Mouse (Mus musculus) embryonic facial prominence, embryonic 10.5 days (tissue): ENCODE data around the gene Tgif1. TPM values are rescaled to one million over a fixed set of nuclear protein-coding genes. Genes with fewer than 3 reads are reported as not detected.

Source experiments
- DNase-seq: peaks from one replicate; pipeline ENCODE4 v3.0.0-alpha.2; 2017; ENCODE audit warnings: low spot score
- H3K27ac ChIP-seq: fragments of 300-500 bp; sonication (generic); replicated peaks from 2 replicates; pipeline ENCODE4 v1.5.1; 2016; ENCODE audit warnings: mild to moderate bottlenecking
- H3K27me3 ChIP-seq: fragments of 300-500 bp; sonication (generic); replicated peaks from 2 replicates; pipeline ENCODE4 v1.6.1; 2016; ENCODE audit warnings: low read depth, mild to moderate bottlenecking; ENCODE audit not compliant: poor library complexity, severe bottlenecking
- H3K36me3 ChIP-seq: fragments of 300-500 bp; sonication (generic); replicated peaks from 2 replicates; pipeline ENCODE4 v1.6.1; 2016; ENCODE audit warnings: mild to moderate bottlenecking, moderate library complexity
- H3K4me1 ChIP-seq: fragments of 300-500 bp; sonication (generic); 2 replicates; pipeline ENCODE4 v1.6.1; 2016
- H3K4me3 ChIP-seq: fragments of 300-500 bp; sonication (generic); 2 replicates; pipeline ENCODE4 v1.5.1; 2016; ENCODE audit warnings: mild to moderate bottlenecking, moderate library complexity
- H3K9me3 ChIP-seq: fragments of 300-500 bp; sonication (generic); 2 replicates; pipeline ENCODE4 v1.6.1; 2016; ENCODE audit warnings: mild to moderate bottlenecking
- WGBS: fragments of 180-500 bp; shearing (Covaris S2); methylation state at CpG from one replicate; pipeline ENCODE4 v1.1.7; 2016; 5-methylcytosine and 5-hydroxymethylcytosine counted together
- polyA plus RNA-seq: library from polyadenylated mRNA; unstranded; fragments of >200 nt; fragmentation: Nextera tagmentation; extraction: Ambion mirVana; gene quantifications from 2 replicates; pipeline ENCODE4 v1.2.1, GENCODE M21; 2016

The Tgif1 gene
- polyA plus RNA-seq, 1 experiment from 2014 or later: 112 TPM

DNA sequence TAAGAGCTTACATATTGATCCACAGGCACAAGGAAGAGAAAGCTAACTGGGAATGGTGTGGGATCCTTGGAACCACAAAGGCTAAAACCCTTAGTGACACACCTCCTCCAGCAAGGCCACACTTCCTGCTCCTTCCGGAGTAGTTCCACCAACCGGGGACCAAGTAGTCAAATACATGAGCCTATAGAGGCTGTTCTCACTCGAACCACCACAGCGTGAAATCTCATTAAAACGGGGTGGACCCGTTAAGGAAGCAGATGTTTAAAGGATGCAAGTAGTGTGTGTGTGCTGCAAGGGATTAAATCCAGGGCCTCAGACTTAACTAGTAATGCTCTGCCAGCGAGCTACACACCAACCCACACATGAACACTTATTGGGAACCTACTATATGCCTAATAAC, 27.8 kb upstream of the Tgif1 start:
- Histone ChIP-seq H3K36me3 (no peaks in the 10 kb centered on the region), H3K4me3 (no peak overlapping the region), H3K4me1 (0 out of 2 replicates have a peak, but pooled peaks cover 4% of the 10 kb centered on the region), H3K27ac (no peak overlapping the region), H3K9me3 (no peaks in the 10 kb centered on the region), H3K27me3 (no peaks in the 10 kb centered on the region)
- no peak for DNase-seq
- 46% methylated on average over 7 of the region's 7 CpGs for WGBS

DNA sequence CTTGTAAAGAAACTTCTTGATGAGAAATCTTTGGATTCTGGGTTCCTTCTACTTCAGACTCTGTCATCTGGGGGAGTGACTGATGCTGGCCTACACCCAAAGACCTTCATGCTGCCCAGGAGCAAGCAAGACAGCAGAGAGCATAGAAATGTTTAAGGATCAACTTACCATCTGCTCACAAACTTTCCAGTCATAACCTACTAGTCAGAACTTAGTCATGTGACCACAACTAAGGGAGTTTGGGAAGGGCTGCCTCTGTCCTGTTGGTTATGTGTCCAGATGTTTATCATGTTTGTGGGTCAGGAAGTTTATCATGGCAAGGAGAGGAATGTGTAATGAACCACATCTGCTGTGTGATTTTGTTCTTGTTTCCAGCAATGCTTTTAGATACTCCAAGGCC, 24.9 kb upstream of the Tgif1 start:
- H3K27ac ChIP-seq: no peak overlapping the region
- no peak for DNase-seq
- peaks cover 9% of the 10 kb centered on the region for H3K4me1 ChIP-seq
- H3K9me3 ChIP-seq: no peaks in the 10 kb centered on the region
- H3K4me3 ChIP-seq: no peak overlapping the region
- no peaks in the 10 kb centered on the region for H3K27me3 ChIP-seq
- H3K36me3 ChIP-seq: no peaks in the 10 kb centered on the region

- peak; percentile 49 for DNase-seq
- Histone ChIP-seq H3K27me3 (no peaks in the 10 kb centered on the region), H3K4me3 (peak overlapping the region; percentile 46), H3K27ac (peak overlapping the region; percentile 84; the same call in 1 of the 2 replicates), H3K36me3 (no peaks in the 10 kb centered on the region), H3K9me3 (no peaks in the 10 kb centered on the region), H3K4me1 (peaks cover 21% of the 10 kb centered on the region)
- WGBS: 52% methylated on average over 7 of the region's 7 CpGs
These were observed 20.4 kb upstream of the Tgif1 start for GRCm38 (mm10) chr17:70873778-70874124.

DNA sequence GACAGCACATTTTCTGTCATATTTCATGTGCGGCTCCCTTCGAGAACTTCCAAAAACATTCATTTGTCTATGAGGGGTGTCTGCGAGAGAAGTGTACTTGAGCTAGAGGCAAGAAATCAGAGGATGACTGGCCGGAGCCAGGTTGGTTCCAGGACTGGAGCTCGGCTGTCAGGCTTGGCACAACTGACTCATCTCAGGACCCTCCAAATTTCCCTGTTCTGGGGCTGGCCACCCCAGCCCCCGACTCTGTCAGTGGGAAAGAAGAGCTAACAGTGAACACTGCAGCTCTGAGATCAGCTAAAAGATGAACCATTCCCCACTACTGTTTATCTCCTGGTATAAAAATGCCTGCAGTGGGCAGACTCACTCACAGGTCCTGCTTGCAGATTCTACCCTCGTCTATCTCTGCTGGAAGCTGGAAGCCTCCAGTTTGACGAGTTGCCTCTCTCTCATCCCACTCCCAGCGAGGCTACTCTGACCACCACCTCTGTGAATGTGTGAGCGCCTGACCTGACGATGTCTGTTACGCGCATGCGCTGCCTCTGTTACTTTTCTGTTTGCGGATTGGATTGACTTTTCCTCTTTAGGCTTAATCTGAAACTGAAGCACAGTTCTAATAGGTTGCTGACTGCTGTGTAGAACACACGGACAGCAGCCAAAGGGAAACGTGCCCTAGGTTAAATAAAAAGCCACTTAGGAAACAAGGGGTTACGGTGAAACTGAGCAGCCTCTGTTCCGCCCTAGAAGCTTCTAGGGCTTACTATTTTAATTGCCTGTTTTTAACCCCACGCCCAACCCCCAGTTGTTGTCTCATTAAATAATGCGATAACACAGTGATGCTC, 19.8 kb upstream of the Tgif1 start:
- peak overlapping the region; percentile 84 for H3K27ac ChIP-seq
- no peaks in the 10 kb centered on the region for H3K27me3 ChIP-seq
- WGBS: 20% methylated on average over 21 of the region's 21 CpGs
- H3K4me3 ChIP-seq: peak overlapping the region; percentile 46
- DNase-seq: peak; percentile 75
- peaks cover 21% of the 10 kb centered on the region for H3K4me1 ChIP-seq
- no peaks in the 10 kb centered on the region for H3K36me3 ChIP-seq
- H3K9me3 ChIP-seq: no peaks in the 10 kb centered on the region

DNA sequence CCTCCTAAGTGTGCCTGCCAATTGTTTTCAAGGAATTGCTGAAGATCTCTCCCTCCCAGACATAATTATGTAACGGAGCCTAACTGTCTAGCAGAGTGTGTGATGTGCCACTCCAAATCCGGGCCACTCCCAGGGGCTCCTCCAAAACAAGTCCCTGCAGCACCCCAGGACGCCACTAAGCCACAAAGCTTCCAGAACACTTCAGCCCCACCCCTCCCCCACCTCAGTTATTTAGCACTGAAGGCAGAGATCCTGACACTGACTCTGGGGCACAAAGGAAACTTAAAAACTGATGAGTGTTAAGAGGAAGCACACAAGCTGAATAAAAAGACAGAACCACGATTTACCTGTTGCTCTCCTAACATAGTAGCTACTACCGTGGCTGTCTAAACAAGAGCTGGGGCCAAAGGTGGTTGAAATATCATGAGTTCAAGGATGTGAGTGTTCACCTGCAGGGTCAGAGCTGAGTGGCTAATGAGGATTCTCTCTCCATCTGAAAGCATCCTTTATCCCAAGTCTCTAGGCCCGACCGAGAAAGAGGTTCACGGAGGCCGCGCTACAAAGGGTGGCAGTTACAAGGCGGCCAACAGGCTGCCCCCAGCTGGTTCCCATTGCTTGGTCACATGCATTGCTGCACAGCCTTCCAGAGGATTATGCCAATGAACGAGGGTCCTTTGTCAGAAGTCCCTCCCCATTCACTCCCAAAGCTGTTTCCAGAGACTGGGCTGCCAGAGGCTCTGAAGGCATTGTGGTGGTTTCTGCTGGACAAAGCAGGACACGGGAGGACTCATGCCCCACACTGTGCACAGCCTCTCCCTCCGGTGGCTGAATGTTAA, 19.0 kb upstream of the Tgif1 start:
- Histone ChIP-seq H3K4me3 (peak overlapping the region; percentile 46), H3K36me3 (no peaks in the 10 kb centered on the region), H3K4me1 (peaks cover 21% of the 10 kb centered on the region), H3K27me3 (no peaks in the 10 kb centered on the region), H3K27ac (peak overlapping the region; percentile 84), H3K9me3 (no peaks in the 10 kb centered on the region)
- 5% methylated on average over 14 of the region's 14 CpGs for WGBS
- peak; percentile 82 for DNase-seq

GRCm38 (mm10) chr17:70871676-70872075, 18.3 kb upstream of the Tgif1 start:
- Histone ChIP-seq H3K4me1 (peaks cover 21% of the 10 kb centered on the region), H3K4me3 (no peak overlapping the region), H3K27ac (peak overlapping the region; percentile 84; the same call in 1 of the 2 replicates), H3K36me3 (no peaks in the 10 kb centered on the region), H3K9me3 (no peaks in the 10 kb centered on the region), H3K27me3 (no peaks in the 10 kb centered on the region)
- WGBS: 56% methylated on average over 5 of the region's 5 CpGs
- DNase-seq: no peak

DNA sequence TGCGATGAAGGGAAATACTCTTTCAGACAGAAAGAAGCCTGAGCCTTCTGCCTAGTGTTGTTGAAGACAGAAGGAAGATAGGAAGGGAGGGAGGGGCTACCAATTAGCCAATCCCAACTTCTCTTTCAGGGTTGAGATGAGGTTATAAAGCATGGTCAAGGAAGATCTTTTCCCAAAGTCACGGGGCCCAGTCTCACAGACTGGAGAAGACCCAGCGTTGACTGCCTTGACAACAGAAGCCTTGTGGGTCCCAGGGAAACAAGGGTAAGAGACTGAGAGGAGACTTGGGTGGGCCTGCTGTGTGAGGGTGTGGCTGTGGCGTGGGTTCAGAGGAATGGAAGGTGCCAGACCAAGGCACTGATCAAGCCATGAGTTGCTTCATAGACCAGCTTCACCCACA, 17.2 kb upstream of the Tgif1 start:
- H3K4me1 ChIP-seq: peaks cover 21% of the 10 kb centered on the region
- H3K4me3 ChIP-seq: no peak overlapping the region
- H3K36me3 ChIP-seq: no peaks in the 10 kb centered on the region
- no peak overlapping the region for H3K27ac ChIP-seq
- no peak for DNase-seq
- 90% methylated on average over 4 of the region's 4 CpGs for WGBS
- H3K27me3 ChIP-seq: no peaks in the 10 kb centered on the region
- H3K9me3 ChIP-seq: no peaks in the 10 kb centered on the region

- no peak for DNase-seq
- WGBS: 91% methylated on average over 5 of the region's 5 CpGs
- no peaks in the 10 kb centered on the region for H3K9me3 ChIP-seq
- peaks cover 5% of the 10 kb centered on the region; the same call in 1 of the 2 replicates for H3K36me3 ChIP-seq
- H3K27ac ChIP-seq: no peak overlapping the region
- no peaks in the 10 kb centered on the region for H3K27me3 ChIP-seq
- H3K4me3 ChIP-seq: no peak overlapping the region
- peaks cover 21% of the 10 kb centered on the region for H3K4me1 ChIP-seq
These were observed 15.4 kb upstream of the Tgif1 start for GRCm38 (mm10) chr17:70868577-70869229.

GRCm38 (mm10) chr17:70866538-70867114, 13.3 kb upstream of the Tgif1 start:
- peaks cover under 1% of the 10 kb centered on the region; the same call in 1 of the 2 replicates for H3K4me1 ChIP-seq
- 89% methylated on average over 6 of the region's 6 CpGs for WGBS
- peaks cover 16% of the 10 kb centered on the region for H3K36me3 ChIP-seq
- H3K9me3 ChIP-seq: peaks cover 5% of the 10 kb centered on the region; the same call in 1 of the 2 replicates
- H3K27me3 ChIP-seq: no peaks in the 10 kb centered on the region
- DNase-seq: no peak
- no peak overlapping the region for H3K4me3 ChIP-seq
- no peak overlapping the region for H3K27ac ChIP-seq

DNA sequence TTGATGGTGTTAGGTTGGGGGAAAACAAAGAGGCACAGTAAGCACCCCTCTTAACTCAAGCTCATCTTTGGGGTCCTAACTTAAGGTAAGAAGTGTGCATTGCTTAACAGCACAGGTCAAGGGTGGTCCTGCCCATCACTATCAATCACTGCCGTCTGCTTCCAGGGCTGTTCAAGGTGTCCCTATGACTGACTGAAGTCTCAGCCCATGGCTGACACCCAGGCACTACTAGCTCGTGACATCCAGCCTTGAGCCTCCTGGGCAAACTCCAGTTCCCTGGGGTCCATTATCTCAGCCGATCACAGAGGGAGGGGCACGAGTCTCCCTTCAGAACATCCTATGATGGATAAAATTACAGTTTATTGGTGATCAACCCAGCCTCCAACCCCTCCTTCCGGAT, 12.7 kb upstream of the Tgif1 start:
- WGBS: 93% methylated on average over 5 of the region's 5 CpGs
- Histone ChIP-seq H3K9me3 (peaks cover 5% of the 10 kb centered on the region; the same call in 1 of the 2 replicates), H3K36me3 (peaks cover 16% of the 10 kb centered on the region), H3K27me3 (no peaks in the 10 kb centered on the region), H3K27ac (no peak overlapping the region), H3K4me1 (no peaks in the 10 kb centered on the region), H3K4me3 (no peak overlapping the region)
- DNase-seq: no peak

DNA sequence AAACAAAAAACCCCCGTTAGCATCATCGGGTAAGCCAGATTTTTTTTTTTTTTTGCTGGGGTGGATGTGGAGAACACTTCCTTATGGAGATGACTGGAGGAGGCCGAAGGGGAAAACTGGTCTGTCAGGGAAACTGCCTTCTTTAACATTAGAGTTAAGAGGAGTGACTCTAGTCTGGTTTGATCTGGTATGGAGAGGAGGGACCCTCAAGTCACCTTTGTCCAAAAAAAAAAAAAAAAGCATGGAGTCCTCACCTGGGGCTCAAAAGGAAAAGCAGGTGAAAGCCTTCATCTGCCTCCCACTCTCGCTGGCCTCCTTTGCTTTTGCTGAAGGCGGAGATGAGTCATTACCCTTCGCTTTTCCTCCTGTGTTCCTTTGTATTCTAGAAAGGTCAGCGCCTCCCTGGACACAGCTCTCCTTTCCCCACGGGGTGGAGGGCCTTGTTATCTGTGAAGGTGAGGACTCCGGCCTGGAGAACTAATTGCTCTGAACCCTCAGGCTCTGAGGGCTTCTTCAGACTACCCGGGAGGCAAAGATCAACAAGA, 11.8 kb upstream of the Tgif1 start:
- 78% methylated on average over 10 of the region's 10 CpGs for WGBS

DNA sequence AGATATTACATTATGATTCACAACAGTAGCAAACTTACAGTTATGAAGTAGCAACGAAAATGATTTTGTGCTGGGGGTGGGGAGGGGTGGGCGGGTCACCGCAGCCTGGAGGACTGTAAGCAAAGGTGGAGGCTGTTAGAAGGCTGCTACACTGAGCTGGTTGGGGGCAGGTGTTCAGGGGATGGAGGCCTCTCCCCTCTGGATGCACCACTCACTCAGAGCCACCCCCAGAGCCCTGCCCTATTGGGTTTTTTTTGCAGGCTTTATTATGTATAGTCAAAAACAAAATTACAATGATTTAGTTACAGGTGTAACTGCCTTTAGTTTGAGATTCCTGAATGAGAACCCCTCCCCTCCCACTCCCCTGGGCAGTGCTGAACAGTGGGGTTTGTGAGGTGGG, 11.3 kb upstream of the Tgif1 start:
- H3K4me1 ChIP-seq: no peaks in the 10 kb centered on the region
- H3K27ac ChIP-seq: no peak overlapping the region
- H3K36me3 ChIP-seq: peaks cover 16% of the 10 kb centered on the region
- no peak overlapping the region for H3K4me3 ChIP-seq
- WGBS: 82% methylated on average over 3 of the region's 3 CpGs
- H3K27me3 ChIP-seq: no peaks in the 10 kb centered on the region
- peaks cover 5% of the 10 kb centered on the region; the same call in 1 of the 2 replicates for H3K9me3 ChIP-seq
- no peak for DNase-seq

More for the DNA sequence above, 11.8 kb upstream of the Tgif1 start:
- Histone ChIP-seq H3K4me1 (no peaks in the 10 kb centered on the region), H3K9me3 (peaks cover 5% of the 10 kb centered on the region; the same call in 1 of the 2 replicates), H3K27me3 (no peaks in the 10 kb centered on the region), H3K36me3 (peaks cover 16% of the 10 kb centered on the region), H3K4me3 (no peak overlapping the region), H3K27ac (no peak overlapping the region)
- no peak for DNase-seq
